Mouse (Mus musculus) heart, adult 2 months (tissue): ENCODE results near the gene Cacna1h.

ENCODE experiments used
- CTCF ChIP-seq: fragments of 200-600 bp; IDR thresholded peaks from 2 replicates; pipeline ENCODE4 v1.8.1; 2022; ENCODE audit warnings: antibody characterized with exemption, mild to moderate bottlenecking, moderate library complexity
- EP300 ChIP-seq: fragments of 200-500 bp; IDR thresholded peaks from 2 replicates; pipeline ENCODE4 v1.6.1; 2011; ENCODE audit warnings: low read depth, low read length, control low read depth; ENCODE audit not compliant: insufficient read depth

DNA sequence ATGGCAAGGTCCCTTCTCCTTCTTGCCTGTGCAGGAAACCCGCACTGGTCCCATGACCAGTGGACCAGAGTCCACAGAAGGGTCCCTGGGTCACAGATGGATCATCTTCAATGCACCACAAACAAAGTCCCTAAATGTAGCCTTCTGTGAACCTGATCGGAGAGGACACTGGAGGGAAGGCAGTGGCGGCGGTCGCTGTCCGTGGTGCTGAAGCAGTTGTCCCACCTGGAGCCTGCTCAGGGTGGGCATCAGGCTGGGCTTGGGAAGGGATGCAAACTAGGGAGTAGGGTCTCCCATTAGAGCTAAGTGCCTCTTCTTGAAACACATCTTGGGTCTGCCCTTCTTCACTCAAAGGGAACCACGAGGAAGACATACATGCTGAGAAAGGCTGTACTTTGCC, 33.1 kb downstream of the Cacna1h start:
- TF ChIP-seq CTCF (no peak), EP300 (no peak)
